Mouse (Mus musculus): ENCODE measurements at regions not wholly inside any gene's neighbourhood (a gene's known extent, or its start where the extent isn't known, plus 50 kb on each side); places are given as distances from the start of the nearest gene placed in this dataset.

- TF ChIP-seq CTCF (IDR thresholded peaks at IDR 0.05; ENCODE audit: borderline replicate concordance, insufficient read depth, low read length) (no peak), POLR2A (IDR thresholded peaks at IDR 0.05; ENCODE audit: low read depth, low read length) (no peak)
Measured at GRCm38 (mm10) chr4:7819847-7820246, 419.0 kb downstream of the Car8 start.
